Mouse (Mus musculus) right cerebral cortex, adult 18-20 months (tissue): ENCODE results near the gene Trim3.

Experiments
- DNase-seq: peaks from one replicate; pipeline ENCODE4 v3.0.0; 2022; ENCODE audit warnings: mixed read lengths

Gene Trim3

GRCm38 (mm10) chr7:105555571-105555970 is 77.8 kb downstream of the Trim3 start:
- no peak for DNase-seq
